Mouse (Mus musculus) cerebellum, adult 2 months (tissue): ENCODE data around the gene Ehmt1.

Experiments
- CTCF ChIP-seq: fragments of 200-500 bp; IDR thresholded peaks from 2 replicates; pipeline ENCODE4 v1.5.1; 2011; ENCODE audit warnings: low read depth, mild to moderate bottlenecking, control low read depth, low read length, moderate library complexity, borderline replicate concordance; ENCODE audit not compliant: insufficient read depth
- POLR2A ChIP-seq: fragments of 200-500 bp; IDR thresholded peaks from 2 replicates; pipeline ENCODE4 v1.6.1; 2011; ENCODE audit warnings: low read length, control low read depth, borderline replicate concordance; ENCODE audit not compliant: insufficient read depth

DNA sequence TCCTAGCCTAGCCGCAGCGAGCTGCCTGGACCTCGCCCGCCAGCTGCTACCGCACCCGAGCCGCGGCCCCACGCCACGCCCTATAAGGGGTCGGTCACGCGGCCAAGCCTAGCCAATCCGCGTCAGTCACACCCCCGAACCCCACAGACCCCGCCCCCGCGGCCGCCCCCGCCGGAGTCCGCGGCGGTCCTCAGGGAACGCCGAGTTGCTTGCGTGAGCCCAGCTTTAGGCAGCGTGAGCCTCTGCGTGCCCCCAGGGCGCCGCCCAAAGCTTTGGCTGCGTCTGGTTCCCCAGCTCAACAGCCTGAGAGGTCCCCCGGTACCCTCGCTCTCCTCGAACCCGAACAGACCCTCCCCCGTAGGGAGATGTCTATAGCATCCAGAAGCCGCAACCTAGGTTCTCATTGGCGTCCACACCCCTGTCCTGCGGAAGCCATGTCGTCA, 156.3 kb downstream of the Ehmt1 start, which contains the start of gene Cacna1b:
- TF ChIP-seq POLR2A: peak; percentile 90
- no peak for TF ChIP-seq CTCF
